Mouse (Mus musculus) embryo, embryonic 10.5 days (tissue): ENCODE measurements at regions not wholly inside any gene's neighbourhood (a gene's known extent, or its start where the extent isn't known, plus 50 kb on each side); places are given as distances from the start of the nearest gene placed in this dataset.

Source experiments
- DNase-seq: peaks from one replicate; pipeline ENCODE4 v3.0.0-alpha.2; 2015; ENCODE audit warnings: low spot score

DNA sequence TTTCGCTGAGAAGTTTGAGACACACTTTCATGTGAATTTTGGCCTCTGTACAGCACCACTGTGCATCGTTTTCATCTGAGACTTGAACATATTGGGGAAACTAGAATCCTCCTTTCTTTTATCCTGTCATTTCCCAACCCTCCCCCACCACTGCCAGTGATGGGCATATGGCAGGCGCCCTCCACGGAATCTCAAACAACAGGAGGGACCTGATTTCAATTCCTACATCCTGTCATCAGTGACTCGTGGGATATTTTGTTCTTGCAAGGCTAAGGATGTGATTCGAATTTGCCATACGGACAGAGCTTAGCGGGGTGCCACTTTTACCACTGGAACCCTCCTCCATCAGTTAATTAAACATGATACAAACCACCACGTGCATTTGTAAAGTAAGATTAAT is 60.9 kb upstream of the Etaa1 start:
- no peak for DNase-seq

DNA sequence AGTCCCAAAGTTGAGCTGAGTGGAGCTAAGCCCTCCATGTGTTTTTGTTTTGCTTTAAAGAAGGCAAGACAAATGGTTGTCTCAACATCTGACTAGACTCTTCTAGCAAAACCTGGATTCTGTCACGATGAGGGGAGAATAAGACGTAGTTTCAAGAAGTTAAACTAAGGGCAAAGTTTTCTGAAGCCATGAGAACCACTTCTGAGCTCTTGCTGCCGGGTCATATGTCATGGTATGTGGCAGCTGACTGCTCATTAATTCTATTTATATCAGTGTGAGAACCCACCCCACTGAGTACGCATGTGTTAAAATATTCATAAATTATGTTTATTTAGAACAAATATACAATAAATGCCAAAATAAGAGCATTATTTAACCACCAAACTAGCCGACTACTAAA is 58.4 kb upstream of the Etaa1 start:
- DNase-seq, result peak; percentile 49

DNA sequence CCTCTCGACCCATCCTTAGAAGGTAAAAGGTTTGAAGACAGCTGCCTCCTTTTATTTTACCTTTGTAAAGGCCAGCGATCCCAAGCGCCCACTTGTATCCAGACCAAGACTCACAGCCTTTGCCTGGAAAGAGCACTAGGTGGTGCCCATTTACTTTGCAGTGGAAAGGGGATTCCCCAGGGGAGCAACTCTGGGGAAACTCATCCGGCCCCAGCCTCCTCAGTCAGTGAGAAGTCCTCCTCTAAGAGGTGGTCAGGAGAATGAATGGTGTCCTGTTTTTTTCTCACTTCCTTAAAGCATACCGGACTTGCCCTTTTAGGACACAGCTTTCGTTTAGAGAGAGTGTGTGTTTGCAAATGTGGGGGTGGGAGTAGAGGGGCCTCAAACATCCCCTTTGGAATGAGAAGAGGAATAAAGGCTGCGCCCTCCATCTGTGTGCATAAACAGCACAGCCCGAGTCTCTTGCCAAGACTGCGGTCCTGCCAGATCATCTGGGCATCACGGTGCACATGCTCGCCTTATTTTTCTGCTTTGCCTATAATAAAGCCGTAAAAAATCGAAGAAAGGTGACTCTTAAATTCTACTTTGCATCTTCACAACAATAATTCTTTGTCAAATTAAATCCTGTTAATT is 57.5 kb upstream of the Etaa1 start:
- peak; percentile 88 for DNase-seq

DNA sequence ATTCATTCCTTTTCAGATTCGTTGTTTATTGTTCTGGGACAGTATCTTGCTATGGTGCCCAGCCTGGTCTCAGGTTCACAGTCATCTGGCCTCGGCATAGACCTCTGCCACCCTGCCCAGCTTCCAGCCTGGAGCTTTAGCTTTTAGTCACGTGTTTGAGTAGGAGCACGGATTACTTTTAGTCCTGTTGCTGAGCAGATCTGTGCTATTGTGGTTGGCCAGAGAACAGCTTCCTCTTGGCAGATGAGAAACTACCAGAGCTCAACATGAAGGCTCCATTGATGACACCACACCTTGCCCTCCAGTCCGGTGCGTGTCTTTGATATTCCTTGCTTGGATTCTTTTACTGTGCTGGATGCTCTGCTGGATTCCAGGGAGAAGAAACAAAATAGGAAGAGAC is 54.5 kb upstream of the Etaa1 start:
- no peak for DNase-seq
